Mouse (Mus musculus) cortical plate, adult 2 months (tissue): ENCODE data around the gene Aifm2.

Source experiments
- CTCF ChIP-seq: fragments of 200-500 bp; IDR thresholded peaks from 2 replicates; pipeline ENCODE4 v1.5.1; 2011; ENCODE audit warnings: mild to moderate bottlenecking, control low read depth, low read length; ENCODE audit not compliant: insufficient read depth; ENCODE audit errors: extremely low read depth
- POLR2A ChIP-seq: fragments of 200-500 bp; IDR thresholded peaks from 2 replicates; pipeline ENCODE4 v1.6.1; 2011; ENCODE audit warnings: mild to moderate bottlenecking, low read length, control low read depth; ENCODE audit not compliant: insufficient read depth; ENCODE audit errors: extremely low read depth

- TF ChIP-seq POLR2A = no peak
- no peak for TF ChIP-seq CTCF
Observed at GRCm38 (mm10) chr10:61714146-61714545, 917 bp upstream of the Aifm2 start.
